Comparison of ENCODE assay signal across 28 mouse cellular contexts in the genomic region with DNA sequence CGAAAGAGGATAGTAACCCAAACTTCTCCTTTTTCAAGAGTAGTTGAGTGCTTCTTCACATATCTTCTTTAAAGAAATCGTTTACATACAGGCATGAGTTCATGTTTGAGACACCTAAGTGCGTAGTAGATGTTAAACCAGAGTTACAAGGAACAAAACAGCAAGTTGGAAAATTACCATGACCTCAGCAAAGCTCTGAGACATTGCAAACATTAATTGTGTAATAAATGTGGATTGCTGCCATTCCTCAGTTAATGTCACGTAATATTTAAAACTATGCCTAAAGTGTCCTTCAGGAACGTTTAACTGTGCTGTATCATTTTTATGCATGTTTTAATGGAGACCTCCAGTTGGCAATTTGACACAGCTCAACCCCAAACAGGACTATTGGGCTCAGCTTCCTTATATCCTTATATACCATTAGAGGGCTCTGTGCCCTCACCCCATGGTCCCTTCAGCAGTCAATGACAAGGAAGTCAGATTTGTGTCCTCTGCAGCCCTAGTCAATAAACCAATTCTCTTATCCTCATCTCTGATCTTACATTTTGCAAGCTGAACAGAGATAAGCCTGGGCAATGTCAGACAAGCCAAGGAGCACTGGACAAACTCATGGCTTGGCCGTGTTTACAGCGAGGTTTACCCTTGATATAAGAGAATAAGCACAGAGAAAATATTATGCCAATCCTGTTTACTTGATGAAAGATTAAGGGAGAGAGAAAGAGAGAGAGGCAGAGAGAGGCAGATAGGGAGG.
DNase-seq lines count a peak whose midpoint lies in the region; ATAC-seq and TF ChIP-seq lines count a peak whose summit lies in the region.
"Had no signal": no experiment of that assay in that cellular context is flagged by ENCODE, and none has a peak within 500 bp of the region (broad histone marks: within the 10 kb centered on the region; RNA-seq: fewer than 3 reads in every experiment).

No protein-coding gene starts in this region.

- H3K4me2 ChIP-seq in lung, embryonic 14.5 days = no peak overlapping the region
- H3K4me2 ChIP-seq in midbrain, postnatal 0 days (ENCODE audit: low read depth, low read length, poor library complexity, severe bottlenecking) = no peak overlapping the region
- no peak overlapping the region for H3K4me2 ChIP-seq in midbrain, embryonic 11.5 days
- H3K4me2 ChIP-seq in stomach, postnatal 0 days (replicated peaks; ENCODE audit: low read depth) = no peak overlapping the region
- H3K4me2 ChIP-seq: forebrain, embryonic 12.5 days; heart, embryonic 15.5 days; liver, embryonic 13.5 days; midbrain, embryonic 15.5 days had no signal

- 57% methylated on average over 7 of the region's 7 CpGs for WGBS in lung, embryonic 14.5 days
- 84% methylated on average over 7 of the region's 7 CpGs for WGBS in midbrain, postnatal 0 days
- 84% methylated on average over 7 of the region's 7 CpGs for WGBS in midbrain, embryonic 11.5 days
- 50% methylated on average over 7 of the region's 7 CpGs for WGBS in stomach, postnatal 0 days

- no peaks in the 10 kb centered on the region for H3K9me3 ChIP-seq in lung, embryonic 14.5 days (ENCODE audit: low read depth, low read length)
- no peaks in the 10 kb centered on the region for H3K9me3 ChIP-seq in midbrain, postnatal 0 days (ENCODE audit: low read length)
- H3K9me3 ChIP-seq in midbrain, embryonic 11.5 days (ENCODE audit: control insufficient read depth, low read length) = no peaks in the 10 kb centered on the region
- H3K9me3 ChIP-seq in stomach, postnatal 0 days (ENCODE audit: control insufficient read depth, low read length) = no peaks in the 10 kb centered on the region
- H3K9me3 ChIP-seq: forebrain, embryonic 12.5 days; heart, embryonic 10.5 days; heart, embryonic 15.5 days; liver, embryonic 13.5 days; midbrain, embryonic 15.5 days had no signal

- no peak overlapping the region for H3K27ac ChIP-seq in lung, embryonic 14.5 days (ENCODE audit: low read depth)
- H3K27ac ChIP-seq in midbrain, postnatal 0 days (ENCODE audit: low read depth, low read length) = no peak overlapping the region
- H3K27ac ChIP-seq in midbrain, embryonic 11.5 days (ENCODE audit: low read depth, low read length) = no peak overlapping the region
- no peak overlapping the region for H3K27ac ChIP-seq in stomach, postnatal 0 days (replicated peaks)
- H3K27ac ChIP-seq: forebrain, embryonic 12.5 days; heart, embryonic 10.5 days; heart, embryonic 15.5 days; liver, embryonic 13.5 days; macrophage; midbrain, embryonic 15.5 days had no signal

- no peak overlapping the region for H3K9ac ChIP-seq in lung, embryonic 14.5 days
- no peak overlapping the region for H3K9ac ChIP-seq in midbrain, postnatal 0 days (replicated peaks; ENCODE audit: low read length, poor library complexity, severe bottlenecking)
- no peak overlapping the region for H3K9ac ChIP-seq in midbrain, embryonic 11.5 days (ENCODE audit: low read length)
- H3K9ac ChIP-seq in stomach, postnatal 0 days (ENCODE audit: low read length) = no peak overlapping the region
- H3K9ac ChIP-seq: forebrain, embryonic 12.5 days; forebrain, postnatal 0 days; heart, embryonic 15.5 days; liver, embryonic 13.5 days; midbrain, embryonic 15.5 days had no signal

- no peaks in the 10 kb centered on the region for H3K36me3 ChIP-seq in lung, embryonic 14.5 days (ENCODE audit: insufficient read depth)
- H3K36me3 ChIP-seq in midbrain, postnatal 0 days (ENCODE audit: insufficient read depth, low read length) = no peaks in the 10 kb centered on the region
- no peaks in the 10 kb centered on the region for H3K36me3 ChIP-seq in midbrain, embryonic 11.5 days (ENCODE audit: control insufficient read depth, insufficient read depth, low read length)
- H3K36me3 ChIP-seq in stomach, postnatal 0 days (ENCODE audit: control insufficient read depth, insufficient read depth, low read length) = no peaks in the 10 kb centered on the region
- H3K36me3 ChIP-seq: forebrain, embryonic 12.5 days; G1E; heart, embryonic 10.5 days; heart, embryonic 15.5 days; liver, embryonic 13.5 days; midbrain, embryonic 15.5 days had no signal

- no peak for ATAC-seq in lung, embryonic 14.5 days (ENCODE audit: insufficient read depth)
- no peak for ATAC-seq in midbrain, postnatal 0 days (ENCODE audit: low FRiP score)
- ATAC-seq in midbrain, embryonic 11.5 days (ENCODE audit: low FRiP score) = no peak
- ATAC-seq in stomach, postnatal 0 days (ENCODE audit: low FRiP score, low TSS enrichment) = no peak
- ATAC-seq: forebrain, postnatal 0 days; hindbrain, embryonic 16.5 days; midbrain, embryonic 15.5 days; Patski had no signal

- H3K4me3 ChIP-seq in lung, embryonic 14.5 days (ENCODE audit: low read depth, low read length) = no peak overlapping the region
- H3K4me3 ChIP-seq in midbrain, postnatal 0 days (ENCODE audit: low read depth, low read length) = no peak overlapping the region
- no peak overlapping the region for H3K4me3 ChIP-seq in midbrain, embryonic 11.5 days (ENCODE audit: low read depth, low read length)
- no peak overlapping the region for H3K4me3 ChIP-seq in stomach, postnatal 0 days (ENCODE audit: low read depth, low read length)
- H3K4me3 ChIP-seq: erythroblast, embryonic 14.5 days; forebrain, embryonic 12.5 days; heart, embryonic 10.5 days; heart, embryonic 15.5 days; liver, embryonic 13.5 days; midbrain, embryonic 15.5 days had no signal

- no peaks in the 10 kb centered on the region for H3K4me1 ChIP-seq in lung, embryonic 14.5 days (ENCODE audit: insufficient read depth)
- H3K4me1 ChIP-seq in midbrain, postnatal 0 days (ENCODE audit: insufficient read depth, low read length) = no peaks in the 10 kb centered on the region
- H3K4me1 ChIP-seq in midbrain, embryonic 11.5 days (ENCODE audit: control insufficient read depth, insufficient read depth, low read length) = no peaks in the 10 kb centered on the region
- H3K4me1 ChIP-seq in stomach, postnatal 0 days (replicated peaks; ENCODE audit: control insufficient read depth, insufficient read depth) = no peaks in the 10 kb centered on the region
- H3K4me1 ChIP-seq: forebrain, embryonic 12.5 days; heart, embryonic 10.5 days; heart, embryonic 15.5 days; liver, embryonic 13.5 days; midbrain, embryonic 15.5 days had no signal

- H3K27me3 ChIP-seq in lung, embryonic 14.5 days (ENCODE audit: insufficient read depth, low read length) = no peaks in the 10 kb centered on the region
- no peaks in the 10 kb centered on the region for H3K27me3 ChIP-seq in midbrain, postnatal 0 days (ENCODE audit: insufficient read depth, low read length)
- H3K27me3 ChIP-seq in midbrain, embryonic 11.5 days (ENCODE audit: control insufficient read depth, insufficient read depth, low read length) = no peaks in the 10 kb centered on the region
- no peaks in the 10 kb centered on the region for H3K27me3 ChIP-seq in stomach, postnatal 0 days (ENCODE audit: control insufficient read depth, insufficient read depth, low read length)
- H3K27me3 ChIP-seq: forebrain, embryonic 12.5 days; heart, embryonic 15.5 days; liver, embryonic 13.5 days; midbrain, embryonic 15.5 days; Patski had no signal

- DNase-seq in adrenal gland, adult 2 months = peak; percentile 21
- no peak for DNase-seq in adrenal gland, postnatal 4 days (ENCODE audit: low spot score in 2 of 2)
- peak; percentile 28 for DNase-seq in lung, embryonic 14.5 days
- DNase-seq in lung, postnatal 10 days = no peak
- no peak for DNase-seq in midbrain, postnatal 0 days (ENCODE audit: low spot score)
- DNase-seq in midbrain, embryonic 11.5 days (ENCODE audit: low spot score, missing footprints) = no peak
- no peak for DNase-seq in stomach, postnatal 0 days (ENCODE audit: low spot score)
- DNase-seq in MN1 (ENCODE audit: low spot score) = no peak
- DNase-seq: cerebellum, adult 11-12 months; cerebellum, adult 9-11 months; forebrain, postnatal 0 days; gastrocnemius, postnatal 10 days; kidney, adult 18-20 months; kidney, postnatal 4 days; left cerebral cortex, postnatal 4 days; liver, embryonic 13.5 days; right cerebral cortex, postnatal 4 days; thymus, adult 2 months; thymus, postnatal 36 days had no signal

- no peak for TF ChIP-seq EP300 in stomach, postnatal 0 days (optimal IDR thresholded peaks at IDR 0.05)

- peak; percentile 13; the same call in 1 of the 2 replicates for TF ChIP-seq CTCF in lung, embryonic 14.5 days (IDR thresholded peaks at IDR 0.05; ENCODE audit: low read depth)
- TF ChIP-seq CTCF in midbrain, postnatal 0 days (IDR thresholded peaks at IDR 0.05) = peak; percentile 8; the same call in 1 of the 2 replicates
- peak; percentile 14; the same call in 1 of the 2 replicates for TF ChIP-seq CTCF in stomach, postnatal 0 days (IDR thresholded peaks at IDR 0.05; ENCODE audit: low read depth)

Comparison
In these comparisons a context has a peak if more than half of its experiments do, and no peak if none do; other contexts are left out.
1. DNase-seq: peak in adrenal gland, adult 2 months (single experiment) and lung, embryonic 14.5 days (single experiment); none in adrenal gland, postnatal 4 days (0 of 2), lung, postnatal 10 days (single experiment), midbrain, postnatal 0 days (single experiment), midbrain, embryonic 11.5 days (single experiment), stomach, postnatal 0 days (single experiment) and MN1 (single experiment).
2. Peak in every context shown above with its lines, with median percentiles within 50 percentile points of each other: CTCF ChIP-seq.